Mouse (Mus musculus): ENCODE measurements around the gene Mllt6. TPM values are rescaled to one million over a fixed set of nuclear protein-coding genes. Genes with fewer than 3 reads are reported as not detected.
"Not testable (repeated sequence)": the region's sequence is repeated elsewhere in the genome, so short reads cannot be mapped to it uniquely, and the experiment has no call there.

Gene Mllt6
- polyA plus RNA-seq, 1 experiment from 2014 or later: 3.3 TPM

DNA sequence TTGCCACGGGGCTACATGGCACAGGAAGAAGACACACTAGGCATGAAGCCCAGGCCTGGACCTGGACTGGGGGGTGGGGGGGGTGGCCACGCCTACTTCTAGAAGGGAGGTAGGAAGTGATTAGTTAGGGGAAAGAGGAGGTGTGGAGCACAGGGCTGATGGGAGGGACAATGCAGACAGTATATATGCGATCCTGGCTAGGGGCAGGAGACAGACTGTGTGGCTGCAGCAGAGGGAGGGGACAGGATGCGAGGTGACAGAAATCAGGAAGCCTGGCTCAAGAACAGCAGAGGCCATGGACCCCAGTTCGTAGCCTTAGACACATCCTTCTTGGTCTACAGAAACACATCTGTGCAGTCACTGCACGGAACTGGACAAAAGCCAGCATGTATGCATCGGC lies 60.5 kb downstream of the Mllt6 start:
- no peak overlapping the region for H3K27ac ChIP-seq
- no peaks in the 10 kb centered on the region for H3K27me3 ChIP-seq
- no peaks in the 10 kb centered on the region for H3K4me1 ChIP-seq
- no peak overlapping the region for H3K4me2 ChIP-seq
- ATAC-seq (ENCODE audit: insufficient number of reproducible peaks, insufficient read depth, low FRiP score, low TSS enrichment, low read depth): no peak
- no peak overlapping the region for H3K9ac ChIP-seq
- peaks cover 99% of the 10 kb centered on the region for H3K36me3 ChIP-seq
- WGBS: 84% methylated on average over 7 of the region's 7 CpGs
- 0 out of 2 replicates have a peak, but pooled peaks cover 5% of the 10 kb centered on the region for H3K9me3 ChIP-seq
- H3K4me3 ChIP-seq: no peak overlapping the region

DNA sequence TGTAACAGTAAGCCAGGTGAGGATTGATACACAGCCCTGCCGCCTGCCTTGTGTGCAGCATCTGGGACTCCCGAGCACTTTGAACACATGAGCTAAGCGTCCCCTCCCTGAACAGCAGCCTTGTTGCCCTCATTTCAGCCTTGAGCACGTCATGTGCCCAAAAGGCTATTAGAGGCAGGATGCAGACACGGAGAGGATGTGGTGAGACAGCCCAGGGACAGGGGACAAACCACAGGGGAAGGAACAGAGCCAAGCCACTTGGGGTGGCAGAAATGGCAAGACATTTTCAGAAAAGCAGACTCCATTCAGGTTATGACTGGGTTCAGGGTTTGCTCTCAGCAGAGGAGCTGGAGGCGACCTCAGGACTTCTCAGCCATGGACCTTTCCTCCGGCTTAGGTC lies 65.1 kb downstream of the Mllt6 start:
- peaks cover under 1% of the 10 kb centered on the region; the same call in 1 of the 2 replicates for H3K4me1 ChIP-seq
- H3K9me3 ChIP-seq: no peaks in the 10 kb centered on the region
- no peak overlapping the region for H3K4me3 ChIP-seq
- H3K36me3 ChIP-seq: peaks cover 87% of the 10 kb centered on the region
- H3K27ac ChIP-seq: no peak overlapping the region
- no peaks in the 10 kb centered on the region for H3K27me3 ChIP-seq
- 67% methylated on average over 7 of the region's 7 CpGs for WGBS
- 0 out of 2 replicates have a peak overlapping the region, but pooled peaks have one; percentile 6 for H3K9ac ChIP-seq
- no peak overlapping the region for H3K4me2 ChIP-seq
- no peak for ATAC-seq (ENCODE audit: insufficient number of reproducible peaks, insufficient read depth, low FRiP score, low TSS enrichment, low read depth)

DNA sequence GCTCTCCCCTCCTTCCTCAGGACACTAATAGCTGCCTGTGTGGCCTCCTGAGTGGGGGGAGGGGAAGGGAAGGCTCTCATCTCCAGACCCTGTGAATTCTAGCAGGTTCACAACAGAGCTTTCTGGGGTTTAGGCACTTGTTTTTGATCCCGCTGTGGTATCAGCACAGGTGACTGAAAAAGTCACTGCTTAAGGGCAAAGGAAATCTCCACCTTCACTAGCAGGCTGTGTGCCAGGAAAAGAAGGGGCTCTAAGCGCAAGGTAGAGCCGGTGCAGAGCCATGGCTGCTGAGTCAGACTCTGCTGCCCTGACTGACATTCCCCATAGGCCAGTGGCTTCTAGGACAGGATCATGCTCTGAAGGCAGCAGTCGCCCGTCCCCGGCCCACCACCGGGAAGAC lies 65.5 kb downstream of the Mllt6 start:
- WGBS: 73% methylated on average over 7 of the region's 7 CpGs
- 0 out of 2 replicates have a peak overlapping the region, but pooled peaks have one; percentile 6 for H3K9ac ChIP-seq
- peaks cover 5% of the 10 kb centered on the region for H3K4me1 ChIP-seq
- peaks cover 83% of the 10 kb centered on the region for H3K36me3 ChIP-seq
- no peak overlapping the region for H3K27ac ChIP-seq
- ATAC-seq (ENCODE audit: insufficient number of reproducible peaks, insufficient read depth, low FRiP score, low TSS enrichment, low read depth): no peak
- H3K4me3 ChIP-seq: no peak overlapping the region
- H3K4me2 ChIP-seq: no peak overlapping the region
- no peaks in the 10 kb centered on the region for H3K27me3 ChIP-seq
- H3K9me3 ChIP-seq: no peaks in the 10 kb centered on the region

DNA sequence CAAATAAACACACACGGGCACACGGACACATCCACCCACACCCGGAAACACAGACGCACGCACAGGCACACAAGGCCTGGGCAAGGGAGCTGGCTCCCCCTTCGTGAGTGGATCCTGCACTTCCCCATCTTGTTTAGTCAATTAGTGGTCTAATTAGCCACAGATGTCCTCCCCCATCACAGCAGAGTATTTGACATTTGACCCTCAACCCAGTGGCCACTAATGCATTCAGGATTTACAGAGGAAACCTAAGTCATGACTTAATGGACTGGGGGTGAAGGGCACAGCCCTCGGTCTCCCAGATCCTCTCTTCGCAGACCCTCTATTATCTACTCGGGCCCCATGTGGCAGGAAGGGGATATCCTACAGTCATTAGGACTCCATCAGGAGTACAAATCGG lies 70.5 kb downstream of the Mllt6 start:
- no peak for ATAC-seq (ENCODE audit: insufficient number of reproducible peaks, insufficient read depth, low FRiP score, low TSS enrichment, low read depth)
- peaks cover 21% of the 10 kb centered on the region for H3K4me1 ChIP-seq
- H3K27ac ChIP-seq: peak overlapping the region; percentile 51
- H3K4me3 ChIP-seq: no peak overlapping the region
- H3K27me3 ChIP-seq: no peaks in the 10 kb centered on the region
- H3K9me3 ChIP-seq: no peaks in the 10 kb centered on the region
- H3K36me3 ChIP-seq: peaks cover 39% of the 10 kb centered on the region
- peak overlapping the region; percentile 17; the same call in 1 of the 2 replicates for H3K4me2 ChIP-seq
- H3K9ac ChIP-seq: 0 out of 2 replicates have a peak overlapping the region, but pooled peaks have one; percentile 32
- WGBS: 12% methylated on average over 10 of the region's 10 CpGs

DNA sequence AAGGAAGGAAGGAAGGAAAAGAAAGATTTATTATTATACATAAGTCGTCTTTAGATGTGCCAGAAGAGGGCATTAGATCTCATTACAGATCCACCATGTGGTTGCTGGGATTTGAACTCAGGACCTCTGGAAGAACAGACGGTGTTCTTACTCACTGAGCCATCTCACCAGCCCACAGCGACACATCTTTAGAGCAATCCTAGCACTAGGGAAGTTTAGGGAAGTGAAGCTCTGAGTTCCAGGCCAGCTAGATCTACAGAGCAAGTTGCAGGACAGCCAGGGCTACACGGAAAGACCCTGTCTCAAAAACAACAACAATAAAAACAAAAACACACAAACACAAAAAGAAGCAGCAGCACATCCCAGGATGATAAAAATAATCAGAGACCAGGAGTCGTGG lies 71.6 kb downstream of the Mllt6 start:
- H3K9me3 ChIP-seq; H3K27ac ChIP-seq; H3K9ac ChIP-seq; H3K4me2 ChIP-seq; H3K27me3 ChIP-seq; ATAC-seq (ENCODE audit: insufficient number of reproducible peaks, insufficient read depth, low FRiP score, low TSS enrichment, low read depth); H3K4me3 ChIP-seq: not testable (repeated sequence)
- H3K4me1 ChIP-seq: peaks cover 25% of the 10 kb centered on the region
- 78% methylated on average over 5 of the region's 5 CpGs for WGBS
- H3K36me3 ChIP-seq: peaks cover 28% of the 10 kb centered on the region

Small RNA genes lying within 50 kb of the gene (microRNA-seq; reads per million reads assigned to microRNA genes)
- gene Gm24158 (not detected), gene Mir6927 (0.55 reads per million)

Other genes with a start within 250 kb of the Mllt6 start
- gene Arhgap23, start 247.9 kb upstream of the Mllt6 start, polyA plus RNA-seq (2015; fragmentation: Nextera tagmentation; extraction: Ambion mirVana): 7.7 and 8.4 TPM in 2 replicates
- 1.4 and 1.8 TPM in 2 replicates for gene 4933428G20Rik, start 163.1 kb upstream of the Mllt6 start, polyA plus RNA-seq (2015; fragmentation: Nextera tagmentation; extraction: Ambion mirVana)
- gene Srcin1, start 87.2 kb upstream of the Mllt6 start, polyA plus RNA-seq (2015; fragmentation: Nextera tagmentation; extraction: Ambion mirVana): 0.76 and 1.2 TPM in 2 replicates
- gene Epop, start 33.7 kb upstream of the Mllt6 start, polyA plus RNA-seq (2015; fragmentation: Nextera tagmentation; extraction: Ambion mirVana): 4.3 and 7.2 TPM in 2 replicates
- gene Cisd3, start 22.4 kb downstream of the Mllt6 start, polyA plus RNA-seq (2015; fragmentation: Nextera tagmentation; extraction: Ambion mirVana): 12.5 and 13.4 TPM in 2 replicates
- 17.2 and 20.9 TPM in 2 replicates for gene Pcgf2, start 37.1 kb downstream of the Mllt6 start, polyA plus RNA-seq (2015; fragmentation: Nextera tagmentation; extraction: Ambion mirVana)
- 443 and 487 TPM in 2 replicates for gene Psmb3, start 40.0 kb downstream of the Mllt6 start, polyA plus RNA-seq (2015; fragmentation: Nextera tagmentation; extraction: Ambion mirVana)
- 2.3 and 3.1 TPM in 2 replicates for gene Pip4k2b, start 81.3 kb downstream of the Mllt6 start, polyA plus RNA-seq (2015; fragmentation: Nextera tagmentation; extraction: Ambion mirVana)
- gene Cwc25, start 103.1 kb downstream of the Mllt6 start, polyA plus RNA-seq (2015; fragmentation: Nextera tagmentation; extraction: Ambion mirVana): 22.5 and 23.3 TPM in 2 replicates
- gene 1700001P01Rik, start 112.5 kb downstream of the Mllt6 start, polyA plus RNA-seq (2015; fragmentation: Nextera tagmentation; extraction: Ambion mirVana): 0.62 and 0.84 TPM in 2 replicates
- gene Rpl23, start 119.0 kb downstream of the Mllt6 start, polyA plus RNA-seq (2015; fragmentation: Nextera tagmentation; extraction: Ambion mirVana): 596 and 632 TPM in 2 replicates
- gene Lasp1, start 135.6 kb downstream of the Mllt6 start, polyA plus RNA-seq (2015; fragmentation: Nextera tagmentation; extraction: Ambion mirVana): 122 and 131 TPM in 2 replicates
- gene B230217C12Rik, start 177.4 kb downstream of the Mllt6 start, polyA plus RNA-seq (2015; fragmentation: Nextera tagmentation; extraction: Ambion mirVana): 10.5 and 11.8 TPM in 2 replicates
- gene Fbxo47, start 220.7 kb downstream of the Mllt6 start, polyA plus RNA-seq (2015; fragmentation: Nextera tagmentation; extraction: Ambion mirVana): 0.66 and 0.84 TPM in 2 replicates

Data from embryonic facial prominence, embryonic 13.5 days (tissue).